Mouse (Mus musculus) embryo, embryonic 11.5 days (tissue): ENCODE measurements around the gene Ptcd3.
"Not testable (repeated sequence)": the region's sequence is repeated elsewhere in the genome, so short reads cannot be mapped to it uniquely, and the experiment has no call there.

Source experiments
- DNase-seq: peaks from one replicate; pipeline ENCODE4 v3.0.0-alpha.2; 2012; ENCODE audit warnings: low read depth, low spot score

Ptcd3 gene

DNA sequence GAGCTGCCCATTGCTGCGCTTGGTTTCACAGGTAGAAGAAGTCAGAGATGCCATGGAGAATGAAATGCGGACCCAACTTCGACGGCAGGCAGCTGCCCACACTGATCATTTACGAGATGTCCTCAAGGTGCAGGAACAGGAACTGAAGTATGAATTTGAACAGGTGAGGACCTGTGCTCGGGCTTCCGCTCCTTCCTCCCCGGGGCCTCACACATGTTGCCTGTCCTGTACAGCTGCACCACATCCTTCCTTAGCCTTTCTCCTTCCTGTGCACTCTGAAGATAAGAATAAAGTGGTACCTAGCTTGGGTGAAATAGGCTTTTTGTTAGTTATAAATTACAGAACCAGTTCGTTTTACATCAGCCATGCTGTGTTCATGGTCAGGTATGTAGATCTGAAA is 37.2 kb downstream of the Ptcd3 start:
- DNase-seq: no peak

DNA sequence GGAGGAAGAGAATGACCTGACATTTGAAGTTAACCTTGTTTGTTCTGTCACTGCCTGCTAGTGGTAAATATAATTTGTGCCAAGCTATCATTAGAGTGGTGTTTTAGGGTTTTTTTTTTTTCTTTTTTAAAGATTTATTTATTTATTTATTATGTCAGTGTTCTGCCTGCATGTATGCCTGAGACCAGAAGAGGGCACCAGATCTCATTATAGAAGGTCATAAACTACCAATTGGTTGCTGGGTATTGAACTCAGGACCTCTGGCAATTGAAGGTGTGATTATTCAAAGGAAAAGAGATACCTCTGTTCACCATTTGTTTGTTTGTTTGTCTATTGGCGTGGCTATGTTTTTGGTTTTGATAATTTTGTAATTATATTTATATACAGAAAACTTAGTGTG is 39.7 kb downstream of the Ptcd3 start:
- no peak for DNase-seq

DNA sequence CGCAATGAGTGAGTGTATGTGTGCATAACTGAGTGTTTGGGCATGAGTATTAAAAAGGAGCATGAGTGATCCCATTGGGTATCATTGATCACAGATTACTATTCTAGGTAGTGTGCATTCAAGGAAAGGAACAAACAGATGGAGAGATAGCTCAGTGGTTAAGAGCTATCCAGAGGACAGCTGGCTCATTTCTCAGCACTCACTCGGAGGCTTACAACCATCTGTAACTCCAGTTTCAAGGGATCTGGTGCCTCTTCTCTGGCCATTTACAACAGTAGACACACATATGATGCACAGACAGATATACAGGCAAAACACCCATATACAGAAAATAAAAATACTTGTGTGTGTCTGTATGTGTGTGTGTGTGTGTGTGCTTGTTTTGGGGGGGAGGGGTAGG is 40.8 kb downstream of the Ptcd3 start:
- DNase-seq: no peak

DNA sequence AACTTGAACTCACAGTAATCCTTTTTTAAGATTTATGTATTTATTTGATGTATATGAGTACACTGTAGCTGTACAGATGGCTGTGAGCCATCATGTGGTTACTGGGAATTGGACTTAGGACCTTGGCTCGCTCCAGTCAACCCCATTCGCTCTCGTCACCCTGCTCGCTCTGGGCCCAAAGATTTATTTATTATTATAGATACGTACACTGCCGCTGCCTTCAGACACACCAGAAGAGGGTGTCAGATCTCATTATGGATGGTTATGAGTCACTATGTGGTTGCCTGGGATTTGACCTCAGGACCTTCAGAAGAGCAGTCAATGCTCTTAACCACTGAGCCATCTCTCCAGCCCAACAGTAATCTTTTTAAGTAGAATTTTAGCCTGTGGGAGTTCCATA is 61.6 kb downstream of the Ptcd3 start:
- not testable (repeated sequence) for DNase-seq

DNA sequence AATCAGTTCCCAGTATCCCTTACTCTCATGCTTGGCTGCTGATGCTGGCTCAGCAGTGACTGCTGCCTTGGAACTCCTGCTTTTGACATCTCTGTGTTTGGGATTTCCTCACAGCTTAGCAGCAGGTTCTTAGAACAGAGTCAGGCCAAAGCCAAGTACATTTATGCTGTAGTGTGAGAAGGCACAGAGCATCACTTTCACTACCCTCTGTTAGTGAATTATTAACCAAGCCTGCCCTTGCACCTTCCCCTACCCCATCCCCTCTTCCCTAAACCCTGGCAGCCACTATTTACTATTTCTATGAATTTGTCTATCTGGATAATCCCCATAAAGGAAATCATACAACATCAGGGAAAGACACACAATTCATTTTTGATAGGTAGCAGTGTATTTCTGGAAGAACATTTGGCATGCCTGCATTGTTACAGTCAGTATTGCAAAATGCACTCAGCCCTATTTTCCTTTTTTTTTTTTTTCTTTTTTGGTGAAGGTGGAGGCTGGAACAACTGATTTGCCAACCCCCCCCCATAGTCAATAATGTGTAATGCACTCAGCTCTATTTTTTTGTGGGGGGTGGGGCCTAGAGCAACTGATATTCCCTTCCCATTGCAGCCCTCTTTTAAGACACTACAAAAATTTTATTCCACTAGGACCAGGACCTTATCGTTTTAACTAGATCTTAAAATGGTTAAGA is 67.8 kb downstream of the Ptcd3 start:
- DNase-seq: no peak

DNA sequence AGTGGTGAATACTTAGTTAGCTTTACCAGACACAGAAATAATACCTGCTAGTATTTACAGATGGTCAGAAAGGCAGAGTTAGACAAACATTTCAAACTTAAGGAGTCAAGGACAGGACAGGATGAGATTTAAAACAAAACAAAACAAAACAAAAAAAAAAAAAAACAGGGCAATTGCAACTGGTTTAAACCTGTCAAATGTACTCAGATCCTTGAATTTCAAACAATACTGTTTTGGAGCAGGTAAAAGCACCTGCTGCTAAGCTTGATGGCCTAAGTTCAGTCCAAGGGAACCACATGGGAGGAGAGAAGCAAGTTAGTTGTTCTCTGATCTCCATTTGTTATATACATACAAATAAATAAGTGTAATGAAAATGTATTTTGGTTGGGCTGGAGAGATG is 68.7 kb downstream of the Ptcd3 start:
- DNase-seq: no peak

DNA sequence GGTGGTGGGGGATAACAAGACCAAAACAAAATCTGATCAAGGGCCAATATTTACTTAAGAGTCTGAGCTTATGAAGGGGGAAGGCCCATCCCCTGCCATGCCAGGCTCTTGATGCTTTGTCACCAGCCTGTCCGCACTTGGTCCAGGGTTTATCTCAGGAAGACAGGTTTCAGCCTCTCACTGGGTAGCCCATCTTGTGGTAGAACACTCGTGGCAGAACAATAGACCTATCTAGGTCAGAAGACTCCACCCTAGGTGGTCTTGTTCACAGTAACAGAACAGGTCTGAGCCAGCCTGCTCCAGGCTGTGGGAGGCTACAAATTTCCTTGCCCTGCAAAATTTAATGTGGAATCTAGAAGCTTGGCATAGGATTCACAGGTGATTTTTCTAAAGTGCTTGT is 71.7 kb downstream of the Ptcd3 start:
- no peak for DNase-seq

DNA sequence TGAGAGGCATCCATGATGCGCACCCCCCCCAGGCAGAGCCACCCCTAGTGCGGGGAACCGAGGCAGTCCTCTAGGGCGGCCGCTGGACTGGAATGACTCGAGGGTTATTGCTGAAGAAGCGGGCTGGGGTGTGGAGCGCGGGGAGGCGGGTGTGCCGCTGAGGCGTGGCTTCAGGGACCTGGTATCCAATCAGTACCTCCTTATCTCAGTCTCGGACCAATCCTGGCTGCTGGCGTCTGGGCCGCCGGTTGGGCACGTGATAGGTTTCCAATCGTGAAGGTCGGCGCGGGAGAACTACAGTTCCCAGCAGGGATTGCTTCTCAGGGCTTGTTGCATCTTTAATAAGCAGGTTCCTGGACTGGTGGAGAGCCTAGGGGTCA is 77.0 kb downstream of the Ptcd3 start:
- DNase-seq: peak; percentile 90

DNA sequence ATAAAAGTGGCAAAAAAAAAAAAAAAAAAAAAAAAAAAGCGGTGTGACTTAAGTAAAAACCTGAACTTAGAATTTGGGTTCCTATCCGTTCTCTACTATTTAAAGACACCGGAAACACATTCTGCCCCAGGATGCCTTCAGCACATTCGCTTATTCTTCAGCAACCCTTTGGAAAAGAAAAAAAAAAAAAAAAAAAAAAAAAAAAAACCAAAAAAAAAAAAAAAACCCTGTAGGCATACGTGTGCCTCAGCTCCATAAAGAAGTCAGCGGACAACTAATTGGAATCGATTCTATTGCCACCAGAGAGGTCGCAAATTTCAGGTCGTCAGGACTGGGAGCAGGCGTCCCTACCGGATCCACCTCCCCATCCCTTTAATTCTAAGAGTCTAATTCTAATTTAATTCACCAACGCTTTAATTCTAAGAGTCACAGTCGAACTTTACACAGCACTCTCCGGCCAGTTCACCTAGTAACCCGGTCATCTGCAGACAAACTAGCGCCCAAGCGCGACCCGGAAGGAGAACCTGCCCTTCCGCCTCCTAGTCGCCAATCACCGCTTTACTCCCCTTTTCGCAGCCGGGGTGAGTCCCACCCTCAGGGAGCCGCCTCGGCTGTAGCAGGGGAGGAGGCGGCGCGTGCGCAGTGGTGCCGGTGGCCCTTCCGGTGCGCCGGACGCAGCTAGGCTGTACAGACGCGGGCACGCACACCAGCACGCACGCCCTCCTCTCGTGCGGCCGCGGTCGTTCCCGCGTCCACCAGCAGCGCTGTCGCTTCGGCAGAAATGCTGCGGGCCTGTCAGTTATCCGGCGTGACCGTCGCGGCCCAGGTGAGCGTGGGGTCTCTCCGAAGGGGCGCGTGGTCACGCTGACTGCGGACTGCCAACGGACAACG is 77.6 kb downstream of the Ptcd3 start, which contains the start of gene Immt:
Gene Immt (plus strand): TSS at position 642 of the 891 bp plus-strand sequence.
- peak; percentile 92 for DNase-seq
